Mouse (Mus musculus) right cerebral cortex, postnatal 14 days (tissue): ENCODE measurements around the gene Nudcd3.

Source experiments
- DNase-seq: peaks from one replicate; pipeline ENCODE4 v3.0.0; 2022

Nudcd3 gene

DNA sequence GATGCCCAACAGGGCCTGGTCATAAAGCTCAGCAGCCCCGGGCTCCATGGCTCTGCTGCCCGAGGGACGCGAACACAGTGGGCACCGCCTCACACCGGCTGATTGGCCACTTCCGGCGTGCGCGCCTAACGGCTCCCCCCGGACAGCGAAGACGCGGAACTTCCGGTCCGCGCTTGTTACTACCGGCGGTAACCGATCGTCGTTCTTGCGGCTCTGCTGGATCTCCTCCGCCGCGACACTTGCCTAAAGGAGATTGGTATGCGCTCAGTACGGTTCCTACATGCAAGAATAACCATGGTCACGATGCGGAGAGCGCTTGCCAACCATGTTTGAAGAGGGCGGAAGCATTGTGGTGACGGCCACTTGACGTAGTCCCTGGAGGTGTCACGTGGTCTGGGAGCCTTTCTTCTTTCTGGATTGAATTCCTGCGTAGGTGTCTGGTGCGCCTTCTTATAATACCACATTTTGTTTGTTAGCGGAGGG is at the start of gene Nudcd3:
TSS of gene Nudcd3 (minus strand) at position 329 of the 483 bp plus-strand sequence.
- DNase-seq, result peak; percentile 89

DNA sequence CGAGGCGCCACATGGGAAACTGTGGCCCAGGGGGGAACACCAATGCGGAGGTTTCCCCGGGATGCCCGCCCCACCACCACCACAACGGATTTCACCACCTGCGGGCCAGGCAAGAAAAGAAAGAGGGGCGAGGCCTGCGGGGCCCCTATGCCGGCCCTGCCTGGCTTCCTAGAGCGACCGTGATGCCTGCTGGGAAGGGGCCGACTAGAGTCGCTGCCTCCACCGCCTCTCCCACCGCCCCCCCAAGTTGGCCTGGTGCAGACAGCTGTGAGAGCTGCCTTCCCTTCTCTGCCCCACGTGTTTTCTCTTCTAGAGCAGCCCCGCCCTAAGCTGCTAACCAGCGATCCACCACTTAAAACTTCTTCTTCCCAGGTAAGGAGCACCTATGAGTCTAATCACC is 44.5 kb upstream of the Nudcd3 start:
- DNase-seq, result no peak

DNA sequence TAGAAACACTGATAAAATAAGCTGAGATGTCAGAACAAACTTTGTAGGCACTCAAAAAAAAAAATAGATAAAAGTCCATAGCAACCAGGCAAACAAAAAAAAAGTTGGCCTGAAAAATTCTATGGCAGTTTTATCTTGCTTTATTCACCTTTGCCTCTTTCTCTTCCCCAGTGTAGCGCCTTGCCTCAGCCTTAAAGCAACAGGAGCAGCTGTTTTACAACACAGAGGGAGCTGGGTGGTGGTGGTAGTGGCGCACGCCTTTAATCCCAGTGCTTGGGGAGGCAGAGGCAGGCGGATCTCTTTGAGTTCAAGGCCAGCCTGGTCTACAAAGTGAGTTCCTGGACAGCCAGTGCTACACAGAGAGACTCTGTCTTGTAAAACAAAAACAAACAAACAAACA is 32.8 kb upstream of the Nudcd3 start:
- DNase-seq, result no peak

GRCm38 (mm10) chr11:6230012-6230411 is 29.8 kb upstream of the Nudcd3 start, which contains the start of gene Npc1l1:
Gene Npc1l1, minus strand, starts transcription at chr11:6230143.
- no peak for DNase-seq

DNA sequence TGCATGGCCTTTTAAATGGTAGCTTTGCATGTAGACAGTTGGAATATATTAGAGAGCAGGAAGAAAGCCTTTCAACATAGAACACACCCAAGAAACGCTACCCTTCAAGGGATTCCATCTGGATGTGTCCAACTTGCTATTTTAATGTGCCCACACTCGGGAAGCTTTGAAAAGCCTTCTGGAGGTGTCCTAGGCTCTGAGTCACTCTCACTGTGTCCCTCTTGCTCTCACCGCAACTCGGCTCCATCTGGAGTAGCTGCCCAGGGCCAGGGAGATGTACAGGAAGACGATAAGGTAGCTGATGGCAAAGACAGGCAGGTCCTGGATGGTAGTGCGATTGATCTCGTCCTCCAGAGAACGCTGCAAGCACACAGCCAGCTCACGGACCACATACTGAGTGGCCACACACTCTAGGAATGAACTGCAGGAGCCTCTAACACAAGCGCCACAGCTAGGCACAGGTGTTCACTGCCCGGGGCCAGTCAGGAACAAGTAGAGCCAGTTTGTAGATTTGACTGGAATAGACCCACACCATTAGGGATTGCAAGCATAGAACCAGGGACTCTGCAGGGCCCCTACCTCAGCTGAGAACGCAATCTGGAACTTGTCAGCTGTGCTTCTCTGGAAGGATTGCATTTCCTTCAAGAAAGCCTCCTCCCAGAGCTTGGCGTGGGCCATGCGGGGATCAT is 24.5 kb upstream of the Nudcd3 start:
- DNase-seq, result no peak

DNA sequence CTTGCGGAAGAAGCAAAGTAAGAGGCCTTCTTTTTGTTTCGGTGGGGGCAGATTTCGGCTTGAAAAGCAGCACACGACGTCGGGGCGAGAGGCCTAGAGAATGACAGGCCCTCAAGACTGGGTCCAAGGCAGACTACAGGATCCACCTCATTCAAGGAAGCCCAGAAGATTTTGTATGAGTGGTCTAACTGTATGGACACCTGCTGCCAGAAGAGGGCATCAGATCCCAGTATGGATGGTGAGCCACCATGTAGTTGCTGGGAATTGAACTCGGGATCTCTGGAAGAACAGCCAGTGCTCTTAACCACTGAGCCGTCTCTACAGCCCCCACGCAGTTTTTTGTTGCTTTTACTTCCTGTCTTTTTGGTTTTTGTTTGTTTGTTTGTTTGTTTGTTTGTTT is 22.0 kb upstream of the Nudcd3 start:
- no peak for DNase-seq

DNA sequence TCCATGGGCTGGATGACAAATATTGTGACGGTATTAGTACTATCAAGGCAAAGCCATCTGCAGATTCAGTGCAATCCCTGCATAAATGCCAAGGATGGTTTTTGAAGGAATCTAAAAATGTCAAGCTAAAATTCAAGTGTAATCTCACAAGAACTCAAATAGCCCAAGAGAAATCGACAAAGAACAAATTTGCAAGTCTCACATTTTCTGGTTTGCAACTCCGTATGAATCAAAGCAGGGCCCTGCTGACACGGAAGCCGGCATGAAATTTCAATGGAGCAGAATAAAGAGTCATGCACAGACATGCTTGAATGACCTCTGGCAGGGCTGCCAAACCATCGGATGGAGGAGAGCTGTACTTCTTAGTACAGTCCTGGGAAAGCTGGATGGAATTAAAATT is 19.8 kb upstream of the Nudcd3 start:
- DNase-seq, result no peak

GRCm38 (mm10) chr11:6218189-6218896 is 18.1 kb upstream of the Nudcd3 start:
- no peak for DNase-seq

GRCm38 (mm10) chr11:6216834-6217233 is 16.6 kb upstream of the Nudcd3 start:
- DNase-seq, result no peak

DNA sequence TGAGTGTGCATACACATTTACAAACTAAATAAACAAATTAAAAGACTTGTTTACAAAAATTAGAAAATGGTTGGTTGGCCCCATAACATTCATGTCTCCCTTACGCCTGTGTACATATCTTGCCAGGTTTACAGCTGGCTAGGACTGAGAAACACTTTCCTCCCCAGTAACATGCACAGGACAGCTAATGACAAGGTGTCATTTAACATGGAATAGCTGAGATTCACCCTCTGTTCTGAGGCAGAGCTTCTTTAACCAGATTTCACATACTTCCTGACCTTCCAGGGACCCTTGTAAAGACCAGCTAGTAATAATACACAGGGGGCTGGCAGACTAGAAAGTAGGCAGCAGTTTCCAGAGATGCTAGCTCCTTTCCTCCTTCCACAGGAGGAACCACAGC is 7.9 kb upstream of the Nudcd3 start:
- DNase-seq, result no peak

DNA sequence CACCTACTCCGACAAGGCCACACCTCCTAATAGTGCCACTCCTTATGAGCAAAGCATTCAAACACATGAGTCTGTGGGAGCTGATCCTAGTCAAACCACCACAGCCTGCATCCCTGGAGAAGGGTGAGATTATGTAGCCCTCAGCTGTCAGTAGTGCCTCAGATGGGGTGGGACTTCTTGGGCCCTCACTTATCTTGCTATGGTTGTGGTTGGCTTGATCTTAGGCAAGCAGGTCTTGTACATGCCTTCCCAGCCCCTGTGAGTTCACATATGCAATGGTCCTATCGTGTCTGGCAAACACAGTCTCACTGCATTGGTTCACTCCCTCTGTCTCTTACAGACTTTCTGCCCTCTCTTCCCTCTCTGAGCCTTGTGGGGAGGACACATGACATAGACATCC is 6.9 kb upstream of the Nudcd3 start:
- DNase-seq, result no peak

DNA sequence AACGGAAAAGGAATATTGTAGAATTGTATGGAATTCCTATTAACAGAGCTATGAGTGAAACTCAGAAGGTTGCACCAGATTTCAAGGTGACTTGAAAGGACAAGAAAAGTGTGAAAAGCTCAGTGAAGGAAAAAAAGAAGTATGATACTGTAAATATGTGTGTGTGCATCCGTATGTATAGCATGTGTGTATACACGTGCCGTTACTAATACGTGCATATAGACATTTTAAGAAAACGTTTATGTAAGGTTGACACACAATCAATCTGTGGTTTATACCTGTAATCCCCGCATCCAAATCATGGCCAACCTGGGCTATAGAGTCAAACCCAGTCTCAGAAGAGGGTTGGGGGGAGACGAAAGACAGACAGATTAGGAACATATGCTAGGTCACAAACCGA is 355 bp upstream of the Nudcd3 start:
- no peak for DNase-seq

GRCm38 (mm10) chr11:6199410-6200086 is 667 bp downstream of the Nudcd3 start, which contains the start of gene A730071L15Rik:
Gene A730071L15Rik, plus strand, starts transcription at chr11:6200029.
- no peak for DNase-seq

DNA sequence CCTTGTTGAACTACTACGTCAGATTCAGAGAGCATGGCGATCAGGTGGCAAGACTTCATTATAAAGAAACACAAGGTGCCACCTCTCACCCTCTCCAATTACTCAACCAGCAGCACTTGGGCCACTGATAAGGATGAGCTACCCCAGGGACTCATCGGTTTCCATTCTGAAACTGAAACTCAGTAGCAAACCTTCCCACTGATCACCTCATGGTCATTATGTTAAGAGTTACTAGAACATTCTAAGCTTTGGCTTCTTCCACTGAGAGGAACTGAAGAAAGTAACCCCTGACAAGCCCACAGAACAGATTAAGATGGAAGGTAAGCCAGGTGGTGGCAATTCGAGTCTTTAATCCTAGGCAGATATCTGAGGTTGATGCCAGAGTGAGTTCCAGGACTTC is 1.8 kb downstream of the Nudcd3 start:
- DNase-seq, result no peak

GRCm38 (mm10) chr11:6196780-6197179 is 3.4 kb downstream of the Nudcd3 start:
- no peak for DNase-seq

DNA sequence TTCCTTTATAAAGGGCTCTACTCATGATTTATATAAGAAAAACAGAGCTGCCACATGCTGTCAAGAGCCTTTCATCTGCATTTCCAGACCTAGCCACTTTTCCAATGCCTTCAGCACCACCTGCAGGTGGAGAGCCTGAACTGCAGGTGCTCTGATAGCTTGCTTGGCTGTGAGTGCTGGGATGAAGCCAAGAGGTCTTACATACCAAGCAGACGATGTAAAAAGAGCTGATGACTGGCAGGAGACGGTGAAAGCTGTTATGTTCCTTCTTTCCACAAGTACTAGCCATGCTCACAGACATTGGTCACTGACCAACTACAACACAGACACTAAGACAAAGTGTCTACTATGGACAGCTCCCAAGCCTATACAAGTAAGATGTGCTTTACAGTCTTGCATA is 12.3 kb downstream of the Nudcd3 start:
- DNase-seq, result peak; percentile 91

GRCm38 (mm10) chr11:6187399-6187798 is 12.8 kb downstream of the Nudcd3 start:
- no peak for DNase-seq

DNA sequence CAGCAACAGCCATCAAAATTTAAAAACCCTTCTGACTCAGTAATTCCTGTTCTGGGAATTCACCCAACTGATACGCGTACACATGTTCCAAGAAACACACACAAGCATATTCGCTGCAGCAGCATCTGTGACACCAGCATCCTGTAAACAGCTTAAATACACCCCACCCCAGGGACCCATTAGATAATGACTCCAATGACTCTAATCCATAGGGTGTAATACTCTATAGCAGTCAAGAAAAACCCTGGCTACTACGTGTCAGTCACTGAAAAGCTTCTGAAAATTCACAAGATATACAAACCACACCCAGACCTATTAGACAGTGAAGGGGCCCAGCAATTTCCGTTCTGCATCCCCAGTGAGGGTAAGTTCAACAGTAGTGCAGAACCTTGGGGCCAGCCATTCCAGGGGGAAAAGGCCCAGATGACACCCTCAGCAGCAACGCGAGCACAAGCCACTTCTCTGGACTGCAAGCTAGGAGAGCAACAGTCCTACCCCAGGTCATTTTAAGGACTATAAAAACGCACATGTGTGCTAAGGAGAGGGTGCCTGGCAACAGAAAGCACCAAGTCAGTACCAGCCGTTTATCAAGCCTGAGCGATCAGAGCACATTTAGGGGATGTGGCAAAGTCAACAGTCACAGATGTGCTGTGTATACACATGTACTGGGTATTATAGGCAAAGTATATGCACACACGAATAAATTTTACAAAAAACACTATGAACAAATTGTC is 15.8 kb downstream of the Nudcd3 start:
- DNase-seq, result no peak

- DNase-seq, result no peak
These were observed 17.0 kb downstream of the Nudcd3 start for GRCm38 (mm10) chr11:6183246-6183645.

DNA sequence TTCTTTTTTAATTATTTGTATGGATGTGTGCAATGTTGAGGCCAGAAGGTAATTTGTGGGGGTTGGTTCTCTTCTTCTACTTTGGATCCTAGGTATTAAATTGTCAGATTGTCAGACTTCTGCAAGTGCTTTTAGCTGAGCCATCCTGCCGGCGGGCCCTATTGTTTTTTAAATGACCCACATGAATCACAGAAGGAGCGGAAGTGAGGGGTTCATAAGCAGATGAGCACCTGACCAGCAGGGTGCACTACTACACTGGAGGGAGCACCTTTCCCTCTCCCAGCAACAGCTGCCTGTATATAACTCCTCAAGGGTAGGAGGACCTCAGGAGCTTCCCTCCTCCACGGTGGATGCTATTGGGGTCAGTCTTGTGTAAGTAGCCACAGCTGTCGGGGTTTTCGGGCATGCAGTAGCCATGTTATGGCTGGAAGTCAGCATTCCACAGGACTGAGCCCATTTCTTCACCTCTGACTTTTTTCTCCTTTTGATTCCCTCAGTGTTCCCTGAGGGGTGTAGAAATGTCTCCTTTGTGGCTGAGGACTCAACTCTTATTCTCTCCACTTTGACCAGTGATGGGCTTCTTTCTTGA is 19.3 kb downstream of the Nudcd3 start:
- DNase-seq, result no peak

- DNase-seq, result peak; percentile 25
These were observed 21.0 kb downstream of the Nudcd3 start for GRCm38 (mm10) chr11:6179194-6179593.

GRCm38 (mm10) chr11:6178673-6179166 is 21.5 kb downstream of the Nudcd3 start:
- no peak for DNase-seq
